Mouse (Mus musculus) small intestine, adult 2 months (tissue): ENCODE measurements at regions not wholly inside any gene's neighbourhood (a gene's known extent, or its start where the extent isn't known, plus 50 kb on each side); places are given as distances from the start of the nearest gene placed in this dataset.

Experiments used
- CTCF ChIP-seq: fragments of 200-500 bp; IDR thresholded peaks from 2 replicates; pipeline ENCODE4 v1.5.1; 2012; ENCODE audit warnings: low read depth, mild to moderate bottlenecking, control low read depth, inconsistent platforms, low read length, moderate library complexity, mixed read lengths; ENCODE audit not compliant: insufficient replicate concordance, insufficient read length; ENCODE audit errors: extremely low read depth
- POLR2A ChIP-seq: fragments of 200-500 bp; IDR thresholded peaks from 2 replicates; pipeline ENCODE4 v1.6.1; 2012; ENCODE audit warnings: low read depth, mild to moderate bottlenecking, control low read depth, inconsistent platforms, low read length, moderate library complexity

- TF ChIP-seq CTCF (no peak), POLR2A (no peak)
These were observed 300.2 kb upstream of the Mpdz start for GRCm38 (mm10) chr4:81742536-81743459.
